Mouse (Mus musculus): ENCODE results near the gene Ccdc78.

Gene Ccdc78

GRCm38 (mm10) chr17:25833961-25834594 lies 47.7 kb downstream of the Ccdc78 start:
- no peak for DNase-seq (ENCODE audit: low read depth)

DNA sequence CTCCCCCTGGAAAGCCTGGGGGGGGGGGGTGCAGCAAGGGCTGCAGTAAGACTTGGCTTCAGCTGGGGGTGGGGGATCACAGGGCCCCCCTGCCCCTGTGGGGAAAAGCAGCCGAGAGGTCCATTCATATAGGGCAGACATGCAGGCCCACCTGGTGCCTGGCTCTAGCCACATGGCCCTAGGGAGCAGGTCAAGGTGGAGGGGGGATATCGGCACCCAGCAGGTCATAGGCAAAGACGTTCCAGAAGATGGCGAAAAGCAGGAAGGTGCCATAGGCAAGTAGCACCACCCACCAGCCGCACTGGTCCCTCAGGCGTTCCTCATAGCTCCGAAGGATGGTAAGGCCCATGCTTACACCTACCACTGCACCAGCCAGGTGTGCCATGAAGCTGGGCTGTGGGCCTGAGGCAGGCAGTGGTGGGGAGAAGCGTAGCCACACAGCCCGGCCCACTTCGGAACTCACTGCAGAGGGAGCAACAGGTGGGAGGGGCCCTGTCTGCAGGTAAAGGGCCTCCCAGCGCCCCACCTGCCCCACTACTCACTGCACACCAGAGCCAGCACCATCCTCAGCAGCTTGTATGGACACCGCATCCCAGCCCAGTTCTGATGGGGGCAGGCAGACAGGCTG lies 48.3 kb downstream of the Ccdc78 start:
- no peak for DNase-seq (ENCODE audit: low read depth)

- DNase-seq (ENCODE audit: low read depth): no peak
Observed at GRCm38 (mm10) chr17:25835301-25835700, 48.9 kb downstream of the Ccdc78 start.

GRCm38 (mm10) chr17:25835816-25836215 lies 49.4 kb downstream of the Ccdc78 start:
- DNase-seq (ENCODE audit: low read depth): no peak

GRCm38 (mm10) chr17:25836397-25837075 lies 50.2 kb downstream of the Ccdc78 start:
- DNase-seq (ENCODE audit: low read depth): no peak

DNA sequence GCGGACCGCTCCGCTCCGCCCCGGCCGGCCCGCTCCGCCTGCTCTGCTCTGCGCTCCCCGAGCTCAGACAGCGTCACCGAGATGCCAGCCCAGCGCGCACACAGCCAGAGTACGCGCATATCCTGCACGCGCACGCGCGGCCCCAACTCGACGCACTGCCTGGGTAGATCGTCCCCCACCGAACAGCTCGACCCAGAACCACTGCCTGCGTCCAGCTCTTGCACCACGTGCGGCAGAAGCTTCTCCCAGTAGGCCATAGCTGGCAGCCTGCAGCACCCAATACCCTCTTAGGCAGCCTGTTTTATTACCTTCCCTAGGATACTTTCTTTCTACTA lies 50.7 kb downstream of the Ccdc78 start, which contains the start of gene Rhbdl1:
Gene Rhbdl1, minus strand, starts transcription at position 220 of the 335 bp plus-strand sequence.
- DNase-seq (ENCODE audit: low read depth): no peak

- no peak for DNase-seq (ENCODE audit: low read depth)
Observed at GRCm38 (mm10) chr17:25837533-25837932, 51.2 kb downstream of the Ccdc78 start.

DNA sequence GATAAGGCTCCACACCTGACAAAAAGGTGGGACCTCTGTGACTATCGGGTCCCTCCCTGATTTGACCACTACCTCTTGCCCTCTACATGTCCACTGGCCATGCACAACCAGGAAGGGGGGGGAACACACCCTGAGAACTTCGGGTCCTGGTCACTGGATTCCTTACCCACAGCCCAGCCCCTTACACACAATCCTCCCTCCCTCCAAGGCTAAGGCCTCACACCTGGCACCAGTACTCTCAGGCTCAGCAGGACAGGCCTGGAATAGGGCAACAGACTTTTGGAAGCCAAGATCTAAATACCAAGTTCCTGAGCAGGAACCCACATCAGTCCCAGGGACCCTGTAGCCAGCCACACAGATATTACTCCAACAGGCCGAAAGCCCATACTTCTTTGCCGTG lies 52.5 kb downstream of the Ccdc78 start:
- no peak for DNase-seq (ENCODE audit: low read depth)

GRCm38 (mm10) chr17:25839455-25840235 lies 53.3 kb downstream of the Ccdc78 start:
- DNase-seq (ENCODE audit: low read depth): no peak
